Mouse (Mus musculus) midbrain, embryonic 10.5 days (tissue): ENCODE measurements at regions not wholly inside any gene's neighbourhood (a gene's known extent, or its start where the extent isn't known, plus 50 kb on each side); places are given as distances from the start of the nearest gene placed in this dataset.
A peak's percentile ranks its signal among the peaks of the same experiment; 100 is the strongest.

ENCODE experiments used
- DNase-seq: peaks from one replicate; pipeline ENCODE4 v3.0.0-alpha.2; 2017; ENCODE audit warnings: low spot score
- H3K27ac ChIP-seq: fragments of 300-500 bp; sonication (generic); replicated peaks from 2 replicates; pipeline ENCODE4 v1.5.1; 2016; ENCODE audit warnings: mild to moderate bottlenecking
- H3K27me3 ChIP-seq: fragments of 300-500 bp; sonication (generic); 2 replicates; pipeline ENCODE4 v1.6.1; 2016; ENCODE audit warnings: low read depth, mild to moderate bottlenecking; ENCODE audit not compliant: poor library complexity, severe bottlenecking
- H3K36me3 ChIP-seq: fragments of 300-500 bp; sonication (generic); 2 replicates; pipeline ENCODE4 v1.6.1; 2016; ENCODE audit warnings: mild to moderate bottlenecking, moderate library complexity
- H3K4me1 ChIP-seq: fragments of 300-500 bp; sonication (generic); 2 replicates; pipeline ENCODE4 v1.6.1; 2016
- H3K4me3 ChIP-seq: fragments of 300-500 bp; sonication (generic); 2 replicates; pipeline ENCODE4 v1.5.1; 2016; ENCODE audit warnings: mild to moderate bottlenecking, moderate library complexity
- H3K9me3 ChIP-seq: fragments of 300-500 bp; sonication (generic); replicated peaks from 2 replicates; pipeline ENCODE4 v1.6.1; 2016; ENCODE audit warnings: mild to moderate bottlenecking
- WGBS: fragments of 180-500 bp; shearing (Covaris S2); methylation state at CpG from one replicate; pipeline ENCODE4 v1.1.7; 2016; 5-methylcytosine and 5-hydroxymethylcytosine counted together

GRCm38 (mm10) chr8:12489194-12489593 lies 83.6 kb upstream of the Spaca7 start:
- H3K27me3 ChIP-seq: peaks cover 53% of the 10 kb centered on the region

DNA sequence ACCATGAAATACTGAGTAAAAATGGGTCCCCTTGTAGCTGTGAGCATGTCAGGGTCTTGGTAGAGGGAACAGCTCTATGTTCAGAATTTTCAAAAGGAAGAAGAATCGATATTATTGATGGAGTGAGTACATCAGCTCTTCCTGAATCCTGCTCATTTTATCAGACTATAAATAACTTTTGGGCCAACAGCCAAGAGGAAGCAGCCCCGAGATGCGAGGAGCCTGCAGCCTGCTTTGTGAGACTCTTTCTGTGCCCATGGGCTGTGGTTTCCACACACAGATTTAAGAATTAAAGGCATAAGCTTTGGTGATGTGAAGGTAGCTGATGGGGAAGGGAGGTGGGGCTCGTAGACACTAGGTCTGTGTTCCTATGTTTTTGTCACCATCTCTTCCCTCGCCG lies 81.4 kb upstream of the Spaca7 start:
- H3K27ac ChIP-seq: no peak overlapping the region
- H3K27me3 ChIP-seq: peaks cover 37% of the 10 kb centered on the region
- no peaks in the 10 kb centered on the region for H3K36me3 ChIP-seq
- WGBS: 92% methylated on average over 6 of the region's 6 CpGs
- no peak overlapping the region for H3K4me3 ChIP-seq
- H3K4me1 ChIP-seq: peaks cover 29% of the 10 kb centered on the region
- no peaks in the 10 kb centered on the region for H3K9me3 ChIP-seq
- no peak for DNase-seq

More at GRCm38 (mm10) chr8:12489194-12489593, 83.6 kb upstream of the Spaca7 start:
- DNase-seq: no peak
- Histone ChIP-seq H3K36me3 (no peaks in the 10 kb centered on the region), H3K4me3 (no peak overlapping the region), H3K27ac (no peak overlapping the region), H3K4me1 (peaks cover 25% of the 10 kb centered on the region), H3K9me3 (no peaks in the 10 kb centered on the region)
- 89% methylated on average over 5 of the region's 5 CpGs for WGBS

DNA sequence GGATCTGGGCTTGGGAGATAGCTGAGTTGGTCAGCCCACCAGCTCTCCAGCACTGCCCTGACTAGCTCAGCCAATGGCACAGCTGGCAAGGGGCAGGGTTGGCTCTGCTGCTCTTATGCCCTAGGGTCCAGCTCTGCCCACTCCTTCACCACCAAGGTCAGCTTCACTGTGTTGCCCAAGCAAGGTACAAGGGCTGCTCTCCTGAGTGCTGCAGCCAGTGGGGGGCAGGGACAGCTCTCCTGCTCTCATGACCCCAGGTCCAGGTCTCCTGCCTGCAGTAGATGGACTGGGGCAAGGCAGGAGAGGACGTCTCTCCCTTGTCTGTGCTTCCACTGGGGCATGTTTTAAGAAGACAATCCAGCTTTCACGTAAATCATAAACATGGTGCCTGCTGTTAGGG lies 80.4 kb upstream of the Spaca7 start:
- Histone ChIP-seq H3K4me1 (peaks cover 31% of the 10 kb centered on the region), H3K27ac (peak overlapping the region; percentile 52; the same call in 1 of the 2 replicates), H3K27me3 (peaks cover 38% of the 10 kb centered on the region), H3K36me3 (no peaks in the 10 kb centered on the region), H3K9me3 (no peaks in the 10 kb centered on the region), H3K4me3 (no peak overlapping the region)
- 64% methylated on average over 2 of the region's 2 CpGs for WGBS
- no peak for DNase-seq

DNA sequence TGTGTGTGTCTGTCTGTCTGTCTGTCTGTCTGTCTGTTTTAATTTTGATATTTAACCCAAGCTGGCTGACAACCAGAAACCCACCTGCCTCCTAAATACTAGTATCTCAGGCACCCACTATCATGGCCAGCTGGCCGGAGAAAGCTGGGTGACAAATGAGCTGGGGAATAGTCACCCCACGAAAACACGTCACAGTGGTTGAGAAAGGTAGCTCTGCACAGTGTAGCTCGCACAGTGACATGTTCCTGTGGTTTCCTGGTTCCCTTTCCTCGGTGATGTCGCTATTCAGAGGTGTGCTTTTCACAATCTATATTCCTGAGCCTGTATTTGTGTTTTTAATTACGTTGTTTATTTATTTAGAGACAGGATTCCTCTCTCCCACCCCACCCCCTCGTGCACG lies 78.3 kb upstream of the Spaca7 start:
- Histone ChIP-seq H3K9me3 (no peaks in the 10 kb centered on the region), H3K4me1 (peaks cover 45% of the 10 kb centered on the region), H3K36me3 (no peaks in the 10 kb centered on the region), H3K27me3 (peaks cover 47% of the 10 kb centered on the region), H3K27ac (no peak overlapping the region), H3K4me3 (no peak overlapping the region)
- WGBS: 82% methylated on average over 9 of the region's 9 CpGs
- no peak for DNase-seq

DNA sequence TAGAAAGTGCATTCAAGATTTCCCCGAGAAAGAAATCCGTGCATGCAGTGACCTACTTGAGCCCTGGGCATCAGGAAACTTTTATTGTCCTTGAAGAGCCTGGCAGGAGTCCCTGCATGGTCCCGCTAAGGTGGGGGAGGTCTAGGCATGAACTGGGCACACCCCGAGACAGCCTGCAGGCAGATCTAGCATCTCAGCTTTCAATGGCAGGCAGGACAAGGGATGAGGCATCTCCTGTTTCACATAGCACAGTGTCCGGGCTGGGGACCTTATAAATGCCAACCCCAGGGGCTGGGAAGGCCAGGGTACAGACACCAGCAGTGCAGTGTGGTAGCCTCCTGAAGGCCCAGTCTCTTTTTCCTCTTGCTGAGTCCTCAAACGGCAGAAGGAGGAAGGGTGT lies 75.4 kb upstream of the Spaca7 start:
- Histone ChIP-seq H3K9me3 (no peaks in the 10 kb centered on the region), H3K4me1 (peaks cover 72% of the 10 kb centered on the region), H3K27me3 (peaks cover 74% of the 10 kb centered on the region), H3K27ac (peak overlapping the region; percentile 74), H3K36me3 (no peaks in the 10 kb centered on the region), H3K4me3 (no peak overlapping the region)
- no peak for DNase-seq
- WGBS: 6% methylated on average over 6 of the region's 6 CpGs

DNA sequence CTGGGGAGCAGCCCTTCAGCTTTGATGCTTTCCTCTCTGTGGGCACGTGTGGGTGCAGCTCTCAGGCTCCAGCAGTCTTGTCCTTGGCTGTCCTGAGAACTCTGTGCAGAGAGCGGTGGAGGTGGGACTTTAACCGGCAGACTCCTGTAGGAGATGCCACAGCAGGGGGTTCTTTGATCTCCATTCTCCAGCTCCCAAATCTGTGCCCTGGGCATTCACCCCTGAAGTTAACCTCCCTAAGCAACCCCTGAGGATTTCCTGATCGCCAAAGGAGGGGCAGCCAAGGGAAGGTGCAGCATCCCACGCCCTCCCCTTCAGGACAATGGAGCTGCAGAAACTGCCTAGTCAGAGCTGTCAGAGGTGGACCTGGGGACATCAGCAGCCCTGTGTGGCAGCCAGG lies 73.2 kb upstream of the Spaca7 start:
- 5% methylated on average over 5 of the region's 5 CpGs for WGBS
- Histone ChIP-seq H3K27me3 (peaks cover 73% of the 10 kb centered on the region), H3K4me1 (peaks cover 93% of the 10 kb centered on the region), H3K9me3 (no peaks in the 10 kb centered on the region), H3K36me3 (no peaks in the 10 kb centered on the region), H3K27ac (peak overlapping the region; percentile 56), H3K4me3 (no peak overlapping the region)
- no peak for DNase-seq

GRCm38 (mm10) chr8:12500291-12500690 lies 72.5 kb upstream of the Spaca7 start:
- no peaks in the 10 kb centered on the region for H3K36me3 ChIP-seq
- no peak overlapping the region for H3K4me3 ChIP-seq
- peaks cover 79% of the 10 kb centered on the region for H3K27me3 ChIP-seq
- peaks cover 93% of the 10 kb centered on the region for H3K4me1 ChIP-seq
- no peak for DNase-seq
- no peaks in the 10 kb centered on the region for H3K9me3 ChIP-seq
- 37% methylated on average over 3 of the region's 3 CpGs for WGBS
- H3K27ac ChIP-seq: peak overlapping the region; percentile 56

GRCm38 (mm10) chr8:12501824-12502223 lies 71.0 kb upstream of the Spaca7 start:
- DNase-seq: peak; percentile 38
- 2% methylated on average over 11 of the region's 11 CpGs for WGBS
- peak overlapping the region; percentile 90 for H3K27ac ChIP-seq
- H3K4me3 ChIP-seq: peak overlapping the region; percentile 49
- H3K4me1 ChIP-seq: peaks cover 83% of the 10 kb centered on the region
- no peaks in the 10 kb centered on the region for H3K9me3 ChIP-seq
- no peaks in the 10 kb centered on the region for H3K36me3 ChIP-seq
- H3K27me3 ChIP-seq: peaks cover 81% of the 10 kb centered on the region

DNA sequence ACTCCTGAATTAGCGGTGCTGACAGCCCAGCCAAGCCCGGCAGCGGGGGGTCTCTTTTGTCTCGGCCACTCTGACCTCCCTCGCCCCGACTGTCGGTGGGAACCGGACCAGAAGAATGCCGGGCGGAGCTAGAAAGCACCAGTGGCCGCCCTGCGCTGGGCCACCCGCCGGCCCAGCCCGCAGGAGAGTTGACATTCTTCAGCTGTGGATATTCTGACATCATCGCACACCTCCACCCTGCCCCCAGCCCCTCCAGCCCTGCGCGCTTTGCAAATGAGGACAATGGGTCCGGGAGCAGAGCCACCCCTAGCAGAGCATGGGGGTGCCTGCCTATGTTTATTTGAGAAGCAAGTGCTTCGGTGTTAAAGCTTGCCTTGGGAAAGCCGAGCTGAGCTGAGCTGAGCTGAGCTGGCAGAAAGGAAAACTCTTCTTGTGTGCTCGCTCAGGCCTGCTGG lies 70.5 kb upstream of the Spaca7 start:
- under 1% methylated on average over 22 of the region's 22 CpGs for WGBS

DNA sequence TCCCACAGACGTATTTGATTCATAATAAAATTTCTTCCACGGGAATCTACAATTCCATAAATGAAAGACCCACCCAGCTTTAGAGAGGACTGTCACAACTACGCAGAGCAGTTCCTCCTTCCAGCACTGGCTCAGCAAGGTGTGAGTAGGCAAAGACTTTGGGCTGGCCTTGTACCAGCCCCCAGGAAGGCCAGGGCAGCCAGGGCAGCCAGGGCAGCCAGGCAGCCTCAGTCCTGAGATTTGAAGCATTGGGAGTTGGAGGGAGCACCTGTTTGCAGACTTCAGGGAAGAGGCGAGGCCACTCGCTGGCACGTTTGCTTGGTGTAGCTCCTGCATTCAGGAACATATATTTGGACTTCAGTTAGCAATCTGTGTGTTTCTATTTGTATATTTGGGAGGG lies 70.0 kb upstream of the Spaca7 start:
- H3K4me3 ChIP-seq: peak overlapping the region; percentile 49
- peak overlapping the region; percentile 90 for H3K27ac ChIP-seq
- peaks cover 73% of the 10 kb centered on the region for H3K4me1 ChIP-seq
- no peaks in the 10 kb centered on the region for H3K36me3 ChIP-seq
- H3K9me3 ChIP-seq: no peaks in the 10 kb centered on the region
- H3K27me3 ChIP-seq: peaks cover 76% of the 10 kb centered on the region
- 4% methylated on average over 6 of the region's 6 CpGs for WGBS
- DNase-seq: peak; percentile 52

More for the DNA sequence above, 70.5 kb upstream of the Spaca7 start:
- H3K4me1 ChIP-seq: peaks cover 78% of the 10 kb centered on the region
- peak overlapping the region; percentile 90 for H3K27ac ChIP-seq
- H3K27me3 ChIP-seq: peaks cover 81% of the 10 kb centered on the region
- H3K9me3 ChIP-seq: no peaks in the 10 kb centered on the region
- peak overlapping the region; percentile 49 for H3K4me3 ChIP-seq
- no peaks in the 10 kb centered on the region for H3K36me3 ChIP-seq
- DNase-seq: peak; percentile 84

DNA sequence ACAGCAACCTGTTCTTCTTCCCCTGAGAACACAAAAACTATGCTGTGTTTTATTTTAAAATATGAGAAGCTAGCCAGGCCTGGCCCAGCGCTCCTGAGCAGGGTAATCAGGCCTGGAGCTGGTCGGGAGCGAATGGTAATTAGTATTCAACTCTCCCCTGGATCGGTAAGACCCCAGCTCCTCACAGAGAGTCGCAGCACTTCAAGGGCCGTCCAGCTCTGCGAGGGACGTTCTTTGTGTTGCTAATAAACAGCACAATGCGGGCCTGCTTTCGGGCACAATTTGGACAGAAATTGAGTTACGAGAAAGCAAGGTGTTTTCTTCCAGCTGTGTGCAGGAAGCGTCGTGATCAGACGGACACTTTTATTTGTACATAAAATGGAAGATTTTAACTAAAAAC lies 69.5 kb upstream of the Spaca7 start:
- Histone ChIP-seq H3K36me3 (no peaks in the 10 kb centered on the region), H3K27me3 (peaks cover 74% of the 10 kb centered on the region), H3K4me3 (peak overlapping the region; percentile 49), H3K9me3 (no peaks in the 10 kb centered on the region), H3K4me1 (peaks cover 71% of the 10 kb centered on the region), H3K27ac (peak overlapping the region; percentile 90)
- WGBS: 1% methylated on average over 14 of the region's 14 CpGs
- DNase-seq: peak; percentile 61

DNA sequence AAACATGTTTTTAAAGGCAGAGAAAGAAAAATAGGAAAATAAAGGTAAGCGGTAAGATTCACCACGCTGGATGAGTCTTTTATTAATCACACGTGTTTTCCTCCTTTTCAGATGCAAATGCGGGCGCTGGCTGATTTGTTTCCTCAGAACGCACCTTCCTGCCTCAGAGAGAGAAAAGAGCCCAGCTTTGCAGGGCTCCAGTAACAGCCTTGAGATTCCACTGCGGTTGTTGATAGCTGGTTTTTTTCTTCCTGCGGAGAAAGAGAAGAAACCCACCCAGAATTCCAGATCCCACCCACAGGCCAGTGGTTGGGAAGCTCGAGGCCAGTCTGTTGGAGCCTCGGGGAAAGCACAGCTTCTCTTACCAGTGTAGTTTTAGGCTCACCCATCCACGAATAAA lies 68.6 kb upstream of the Spaca7 start:
- no peaks in the 10 kb centered on the region for H3K36me3 ChIP-seq
- H3K27me3 ChIP-seq: peaks cover 77% of the 10 kb centered on the region
- peak overlapping the region; percentile 90 for H3K27ac ChIP-seq
- H3K4me1 ChIP-seq: peaks cover 66% of the 10 kb centered on the region
- no peaks in the 10 kb centered on the region for H3K9me3 ChIP-seq
- WGBS: 0% methylated on average over 11 of the region's 11 CpGs
- peak; percentile 55 for DNase-seq
- H3K4me3 ChIP-seq: peak overlapping the region; percentile 49

- DNase-seq: peak; percentile 60
- peaks cover 76% of the 10 kb centered on the region for H3K27me3 ChIP-seq
- peak overlapping the region; percentile 49; the same call in 1 of the 2 replicates for H3K4me3 ChIP-seq
- 5% methylated on average over 3 of the region's 3 CpGs for WGBS
- peaks cover 61% of the 10 kb centered on the region for H3K4me1 ChIP-seq
- peak overlapping the region; percentile 90 for H3K27ac ChIP-seq
- no peaks in the 10 kb centered on the region for H3K36me3 ChIP-seq
- H3K9me3 ChIP-seq: no peaks in the 10 kb centered on the region
These were observed 68.1 kb upstream of the Spaca7 start for GRCm38 (mm10) chr8:12504777-12505176.

DNA sequence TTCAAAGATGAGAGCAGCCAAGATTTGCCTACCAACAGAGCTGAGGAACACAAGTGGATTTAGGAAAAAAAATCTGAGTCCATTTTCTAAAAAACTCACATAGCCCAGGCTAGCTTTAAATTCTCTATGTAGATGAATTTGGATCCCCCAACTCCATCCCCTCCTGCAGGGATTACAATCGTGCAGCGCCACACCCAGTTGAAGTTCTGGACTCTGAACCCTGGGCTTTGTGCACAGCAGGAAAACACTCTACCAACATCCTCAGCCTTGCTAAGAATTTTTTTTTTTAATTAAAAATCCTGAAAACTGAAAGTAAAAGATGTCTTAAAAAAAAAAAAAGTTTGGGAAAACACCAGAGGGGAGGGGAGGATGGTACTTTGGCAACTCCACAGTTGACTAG lies 62.6 kb upstream of the Spaca7 start:
- no peaks in the 10 kb centered on the region for H3K36me3 ChIP-seq
- DNase-seq: no peak
- H3K27me3 ChIP-seq: peaks cover 59% of the 10 kb centered on the region
- 67% methylated on average over 2 of the region's 2 CpGs for WGBS
- H3K9me3 ChIP-seq: no peaks in the 10 kb centered on the region
- no peak overlapping the region for H3K4me3 ChIP-seq
- H3K27ac ChIP-seq: no peak overlapping the region
- peaks cover 46% of the 10 kb centered on the region for H3K4me1 ChIP-seq
